Mouse (Mus musculus): ENCODE results near the gene Agfg2. TPM values are rescaled to one million over a fixed set of nuclear protein-coding genes. Genes with fewer than 3 reads are reported as not detected.

Agfg2 gene
- polyA plus RNA-seq, 1 experiment from 2014 or later = 18.6 TPM

GRCm38 (mm10) chr5:137713454-137713853 lies 28.9 kb upstream of the Agfg2 start:
- no peak overlapping the region for H3K4me2 ChIP-seq (ENCODE audit: low read depth, low read length)
- H3K27me3 ChIP-seq (replicated peaks; ENCODE audit: control insufficient read depth, insufficient read depth, low read length) = no peaks in the 10 kb centered on the region
- no peak for ATAC-seq
- H3K36me3 ChIP-seq (ENCODE audit: control insufficient read depth, insufficient read depth, low read length) = no peaks in the 10 kb centered on the region
- H3K9ac ChIP-seq (ENCODE audit: low read depth, low read length) = no peak overlapping the region
- H3K9me3 ChIP-seq (ENCODE audit: control insufficient read depth, low read length) = no peaks in the 10 kb centered on the region
- 83% methylated on average over 5 of the region's 5 CpGs for WGBS
- no peak overlapping the region for H3K4me3 ChIP-seq (ENCODE audit: low read length)
- H3K27ac ChIP-seq (ENCODE audit: low read length) = no peak overlapping the region
- H3K4me1 ChIP-seq (ENCODE audit: control insufficient read depth, insufficient read depth, low read length) = no peaks in the 10 kb centered on the region

GRCm38 (mm10) chr5:137706913-137707633 lies 22.5 kb upstream of the Agfg2 start:
- Histone ChIP-seq H3K36me3 (ENCODE audit: control insufficient read depth, insufficient read depth, low read length) (no peaks in the 10 kb centered on the region), H3K4me2 (ENCODE audit: low read depth, low read length) (peak overlapping the region; percentile 33; the same call in 1 of the 2 replicates), H3K4me3 (ENCODE audit: low read length) (no peak overlapping the region), H3K9me3 (ENCODE audit: control insufficient read depth, low read length) (no peaks in the 10 kb centered on the region), H3K27me3 (replicated peaks; ENCODE audit: control insufficient read depth, insufficient read depth, low read length) (no peaks in the 10 kb centered on the region), H3K4me1 (ENCODE audit: control insufficient read depth, insufficient read depth, low read length) (no peaks in the 10 kb centered on the region; the same call in 1 of the 2 replicates), H3K9ac (ENCODE audit: low read depth, low read length) (no peak overlapping the region), H3K27ac (ENCODE audit: low read length) (peak overlapping the region; percentile 87)
- 39% methylated on average over 12 of the region's 12 CpGs for WGBS
- ATAC-seq = peak; percentile 95

GRCm38 (mm10) chr5:137705242-137705641 lies 20.7 kb upstream of the Agfg2 start:
- Histone ChIP-seq H3K27ac (ENCODE audit: low read length) (no peak overlapping the region), H3K36me3 (ENCODE audit: control insufficient read depth, insufficient read depth, low read length) (no peaks in the 10 kb centered on the region), H3K9ac (ENCODE audit: low read depth, low read length) (no peak overlapping the region), H3K27me3 (replicated peaks; ENCODE audit: control insufficient read depth, insufficient read depth, low read length) (no peaks in the 10 kb centered on the region), H3K4me1 (ENCODE audit: control insufficient read depth, insufficient read depth, low read length) (no peaks in the 10 kb centered on the region; the same call in 1 of the 2 replicates), H3K9me3 (ENCODE audit: control insufficient read depth, low read length) (no peaks in the 10 kb centered on the region), H3K4me3 (ENCODE audit: low read length) (no peak overlapping the region), H3K4me2 (ENCODE audit: low read depth, low read length) (no peak overlapping the region)
- WGBS = 48% methylated on average over 6 of the region's 6 CpGs
- no peak for ATAC-seq

- Histone ChIP-seq H3K9me3 (ENCODE audit: control insufficient read depth, low read length) (no peaks in the 10 kb centered on the region), H3K9ac (ENCODE audit: low read depth, low read length) (no peak overlapping the region), H3K4me1 (ENCODE audit: control insufficient read depth, insufficient read depth, low read length) (no peaks in the 10 kb centered on the region), H3K4me2 (ENCODE audit: low read depth, low read length) (no peak overlapping the region), H3K36me3 (ENCODE audit: control insufficient read depth, insufficient read depth, low read length) (no peaks in the 10 kb centered on the region), H3K4me3 (ENCODE audit: low read length) (no peak overlapping the region), H3K27me3 (replicated peaks; ENCODE audit: control insufficient read depth, insufficient read depth, low read length) (no peaks in the 10 kb centered on the region), H3K27ac (ENCODE audit: low read length) (no peak overlapping the region)
- no peak for ATAC-seq
- 44% methylated on average over 2 of the region's 2 CpGs for WGBS
Measured at GRCm38 (mm10) chr5:137699850-137700249, 15.3 kb upstream of the Agfg2 start.

- no peak overlapping the region for H3K27ac ChIP-seq (ENCODE audit: low read length)
- no peak for ATAC-seq
- WGBS = 79% methylated on average over 3 of the region's 3 CpGs
Measured at GRCm38 (mm10) chr5:137699080-137699479, 14.6 kb upstream of the Agfg2 start.

GRCm38 (mm10) chr5:137695930-137696329 lies 11.4 kb upstream of the Agfg2 start:
- Histone ChIP-seq H3K36me3 (ENCODE audit: control insufficient read depth, insufficient read depth, low read length) (no peaks in the 10 kb centered on the region), H3K9ac (ENCODE audit: low read depth, low read length) (no peak overlapping the region), H3K27ac (ENCODE audit: low read length) (no peak overlapping the region), H3K27me3 (replicated peaks; ENCODE audit: control insufficient read depth, insufficient read depth, low read length) (no peaks in the 10 kb centered on the region), H3K4me1 (ENCODE audit: control insufficient read depth, insufficient read depth, low read length) (no peaks in the 10 kb centered on the region), H3K4me2 (ENCODE audit: low read depth, low read length) (no peak overlapping the region), H3K4me3 (ENCODE audit: low read length) (no peak overlapping the region), H3K9me3 (ENCODE audit: control insufficient read depth, low read length) (no peaks in the 10 kb centered on the region)
- ATAC-seq = no peak
- WGBS = 68% methylated on average over 4 of the region's 4 CpGs

More at GRCm38 (mm10) chr5:137699080-137699479, 14.6 kb upstream of the Agfg2 start:
- Histone ChIP-seq H3K4me3 (ENCODE audit: low read length) (no peak overlapping the region), H3K4me1 (ENCODE audit: control insufficient read depth, insufficient read depth, low read length) (no peaks in the 10 kb centered on the region), H3K9ac (ENCODE audit: low read depth, low read length) (no peak overlapping the region), H3K27me3 (replicated peaks; ENCODE audit: control insufficient read depth, insufficient read depth, low read length) (no peaks in the 10 kb centered on the region), H3K4me2 (ENCODE audit: low read depth, low read length) (no peak overlapping the region), H3K36me3 (ENCODE audit: control insufficient read depth, insufficient read depth, low read length) (no peaks in the 10 kb centered on the region), H3K9me3 (ENCODE audit: control insufficient read depth, low read length) (no peaks in the 10 kb centered on the region)

- Histone ChIP-seq H3K27ac (ENCODE audit: low read length) (no peak overlapping the region), H3K4me1 (ENCODE audit: control insufficient read depth, insufficient read depth, low read length) (no peaks in the 10 kb centered on the region), H3K4me2 (ENCODE audit: low read depth, low read length) (no peak overlapping the region), H3K4me3 (ENCODE audit: low read length) (no peak overlapping the region), H3K27me3 (replicated peaks; ENCODE audit: control insufficient read depth, insufficient read depth, low read length) (no peaks in the 10 kb centered on the region), H3K9ac (ENCODE audit: low read depth, low read length) (no peak overlapping the region), H3K36me3 (ENCODE audit: control insufficient read depth, insufficient read depth, low read length) (no peaks in the 10 kb centered on the region), H3K9me3 (ENCODE audit: control insufficient read depth, low read length) (no peaks in the 10 kb centered on the region)
- ATAC-seq = no peak
- WGBS = 91% methylated on average over 3 of the region's 3 CpGs
Measured at GRCm38 (mm10) chr5:137694796-137695195, 10.3 kb upstream of the Agfg2 start.

- no peaks in the 10 kb centered on the region for H3K27me3 ChIP-seq (replicated peaks; ENCODE audit: control insufficient read depth, insufficient read depth, low read length)
- H3K27ac ChIP-seq (ENCODE audit: low read length) = no peak overlapping the region
- H3K9ac ChIP-seq (ENCODE audit: low read depth, low read length) = no peak overlapping the region
- H3K4me1 ChIP-seq (ENCODE audit: control insufficient read depth, insufficient read depth, low read length) = no peaks in the 10 kb centered on the region
- no peak overlapping the region for H3K4me3 ChIP-seq (ENCODE audit: low read length)
- H3K4me2 ChIP-seq (ENCODE audit: low read depth, low read length) = no peak overlapping the region
- ATAC-seq = no peak
- WGBS = 65% methylated on average over 1 of the region's 1 CpGs
- no peaks in the 10 kb centered on the region for H3K9me3 ChIP-seq (ENCODE audit: control insufficient read depth, low read length)
- no peaks in the 10 kb centered on the region for H3K36me3 ChIP-seq (ENCODE audit: control insufficient read depth, insufficient read depth, low read length)
Measured at GRCm38 (mm10) chr5:137691881-137692280, 7.4 kb upstream of the Agfg2 start.

GRCm38 (mm10) chr5:137690531-137690930 lies 6.0 kb upstream of the Agfg2 start:
- no peak overlapping the region for H3K27ac ChIP-seq (ENCODE audit: low read length)

GRCm38 (mm10) chr5:137689974-137690373 lies 5.4 kb upstream of the Agfg2 start:
- no peaks in the 10 kb centered on the region for H3K27me3 ChIP-seq (replicated peaks; ENCODE audit: control insufficient read depth, insufficient read depth, low read length)
- H3K27ac ChIP-seq (ENCODE audit: low read length) = no peak overlapping the region
- no peak for ATAC-seq
- H3K9me3 ChIP-seq (ENCODE audit: control insufficient read depth, low read length) = no peaks in the 10 kb centered on the region
- H3K9ac ChIP-seq (ENCODE audit: low read depth, low read length) = no peak overlapping the region
- 0 out of 2 replicates have a peak, but pooled peaks cover 1% of the 10 kb centered on the region for H3K4me1 ChIP-seq (ENCODE audit: control insufficient read depth, insufficient read depth, low read length)
- no peak overlapping the region for H3K4me2 ChIP-seq (ENCODE audit: low read depth, low read length)
- H3K36me3 ChIP-seq (ENCODE audit: control insufficient read depth, insufficient read depth, low read length) = no peaks in the 10 kb centered on the region
- H3K4me3 ChIP-seq (ENCODE audit: low read length) = no peak overlapping the region
- 80% methylated on average over 3 of the region's 3 CpGs for WGBS

More at GRCm38 (mm10) chr5:137690531-137690930, 6.0 kb upstream of the Agfg2 start:
- Histone ChIP-seq H3K4me3 (ENCODE audit: low read length) (no peak overlapping the region), H3K27me3 (replicated peaks; ENCODE audit: control insufficient read depth, insufficient read depth, low read length) (no peaks in the 10 kb centered on the region), H3K9me3 (ENCODE audit: control insufficient read depth, low read length) (no peaks in the 10 kb centered on the region), H3K36me3 (ENCODE audit: control insufficient read depth, insufficient read depth, low read length) (no peaks in the 10 kb centered on the region), H3K4me1 (ENCODE audit: control insufficient read depth, insufficient read depth, low read length) (no peaks in the 10 kb centered on the region), H3K4me2 (ENCODE audit: low read depth, low read length) (no peak overlapping the region), H3K9ac (ENCODE audit: low read depth, low read length) (no peak overlapping the region)
- WGBS = 64% methylated on average over 9 of the region's 9 CpGs
- no peak for ATAC-seq

Measured in intestine, embryonic 16.5 days (tissue).